Mouse (Mus musculus) liver, embryonic 12.5 days (tissue): ENCODE measurements around the gene Pck1. TPM values are rescaled to one million over a fixed set of nuclear protein-coding genes. Genes with fewer than 3 reads are reported as not detected.

Source experiments
- ATAC-seq: fragments of 200-750 bp; cut with Nextera tagmentation; 2 replicates; pipeline ENCODE4 v1.8.0; 2017; ENCODE audit warnings: moderate number of reproducible peaks, mild to moderate bottlenecking, moderate library complexity
- H3K27ac ChIP-seq: fragments of 300-500 bp; sonication (generic); 2 replicates; pipeline ENCODE4 v1.5.1; 2016; ENCODE audit warnings: mild to moderate bottlenecking
- H3K27me3 ChIP-seq: fragments of 300-500 bp; sonication (generic); replicated peaks from 2 replicates; pipeline ENCODE4 v1.6.1; 2016; ENCODE audit warnings: mild to moderate bottlenecking, moderate library complexity
- H3K36me3 ChIP-seq: fragments of 300-500 bp; sonication (generic); 2 replicates; pipeline ENCODE4 v1.6.1; 2016; ENCODE audit warnings: mild to moderate bottlenecking, moderate library complexity
- H3K4me1 ChIP-seq: fragments of 300-500 bp; sonication (generic); 2 replicates; pipeline ENCODE4 v1.6.1; 2016
- H3K4me2 ChIP-seq: fragments of 300-500 bp; sonication (generic); 2 replicates; pipeline ENCODE4 v1.6.1; 2016; ENCODE audit warnings: mild to moderate bottlenecking, moderate library complexity
- H3K4me3 ChIP-seq: fragments of 300-500 bp; sonication (generic); 2 replicates; pipeline ENCODE4 v1.5.1; 2016; ENCODE audit warnings: mild to moderate bottlenecking, moderate library complexity
- H3K9ac ChIP-seq: fragments of 300-500 bp; sonication (generic); 2 replicates; pipeline ENCODE4 v1.6.1; 2016; ENCODE audit warnings: mild to moderate bottlenecking, moderate library complexity
- H3K9me3 ChIP-seq: fragments of 300-500 bp; sonication (generic); replicated peaks from 2 replicates; pipeline ENCODE4 v1.6.1; 2016; ENCODE audit warnings: mild to moderate bottlenecking, moderate library complexity
- WGBS: fragments of 180-500 bp; shearing (Covaris S2); methylation state at CpG from one replicate; pipeline ENCODE4 v1.1.7; 2016; ENCODE audit not compliant: insufficient replicate concordance; 5-methylcytosine and 5-hydroxymethylcytosine counted together
- polyA plus RNA-seq: library from polyadenylated mRNA; unstranded; fragments of >200 nt; fragmentation: Nextera tagmentation; extraction: Ambion mirVana; gene quantifications from 2 replicates; pipeline ENCODE4 v1.2.1, GENCODE M21; 2016

Gene Pck1
- polyA plus RNA-seq, 1 experiment from 2014 or later, result 0.07 TPM

GRCm38 (mm10) chr2:173187182-173187855, 34.5 kb downstream of the Pck1 start:
- Histone ChIP-seq H3K4me1 (no peaks in the 10 kb centered on the region), H3K4me2 (no peak overlapping the region), H3K27ac (no peak overlapping the region), H3K9me3 (no peaks in the 10 kb centered on the region), H3K36me3 (no peaks in the 10 kb centered on the region), H3K9ac (no peak overlapping the region), H3K27me3 (peaks cover 44% of the 10 kb centered on the region), H3K4me3 (no peak overlapping the region)
- peak; percentile 63 for ATAC-seq
- 25% methylated on average over 8 of the region's 8 CpGs for WGBS

GRCm38 (mm10) chr2:173194796-173195195, 41.9 kb downstream of the Pck1 start:
- H3K27me3 ChIP-seq, result 0 out of 2 replicates have a peak, but pooled peaks cover 3% of the 10 kb centered on the region
- no peaks in the 10 kb centered on the region for H3K4me1 ChIP-seq
- no peak overlapping the region for H3K9ac ChIP-seq
- H3K9me3 ChIP-seq, result no peaks in the 10 kb centered on the region
- no peak for ATAC-seq
- WGBS, result 58% methylated on average over 4 of the region's 4 CpGs
- H3K4me3 ChIP-seq, result no peak overlapping the region
- H3K36me3 ChIP-seq, result no peaks in the 10 kb centered on the region
- H3K27ac ChIP-seq, result no peak overlapping the region
- no peak overlapping the region for H3K4me2 ChIP-seq

GRCm38 (mm10) chr2:173202924-173203689, 50.3 kb downstream of the Pck1 start:
- H3K9ac ChIP-seq, result no peak overlapping the region
- no peaks in the 10 kb centered on the region for H3K36me3 ChIP-seq
- H3K27me3 ChIP-seq, result 0 out of 2 replicates have a peak, but pooled peaks cover 3% of the 10 kb centered on the region
- no peaks in the 10 kb centered on the region for H3K9me3 ChIP-seq
- H3K4me3 ChIP-seq, result no peak overlapping the region
- no peak overlapping the region for H3K27ac ChIP-seq
- no peaks in the 10 kb centered on the region for H3K4me1 ChIP-seq
- WGBS, result 74% methylated on average over 19 of the region's 19 CpGs
- ATAC-seq, result no peak
- H3K4me2 ChIP-seq, result no peak overlapping the region

- Histone ChIP-seq H3K27ac (no peak overlapping the region), H3K27me3 (0 out of 2 replicates have a peak, but pooled peaks cover 3% of the 10 kb centered on the region), H3K9me3 (no peaks in the 10 kb centered on the region), H3K4me1 (no peaks in the 10 kb centered on the region), H3K4me2 (no peak overlapping the region), H3K9ac (no peak overlapping the region), H3K4me3 (no peak overlapping the region), H3K36me3 (no peaks in the 10 kb centered on the region)
- WGBS, result 65% methylated on average over 3 of the region's 3 CpGs
- no peak for ATAC-seq
These were observed 50.9 kb downstream of the Pck1 start for GRCm38 (mm10) chr2:173203726-173204125.

- H3K4me3 ChIP-seq, result no peak overlapping the region
- no peak overlapping the region for H3K27ac ChIP-seq
- no peak for ATAC-seq
- H3K4me2 ChIP-seq, result no peak overlapping the region
- H3K27me3 ChIP-seq, result 0 out of 2 replicates have a peak, but pooled peaks cover 3% of the 10 kb centered on the region
- H3K9ac ChIP-seq, result no peak overlapping the region
- H3K9me3 ChIP-seq, result no peaks in the 10 kb centered on the region
- 52% methylated on average over 4 of the region's 4 CpGs for WGBS
- H3K36me3 ChIP-seq, result no peaks in the 10 kb centered on the region
- H3K4me1 ChIP-seq, result no peaks in the 10 kb centered on the region
These were observed 51.8 kb downstream of the Pck1 start for GRCm38 (mm10) chr2:173204671-173205070.

GRCm38 (mm10) chr2:173205563-173206099, 52.8 kb downstream of the Pck1 start:
- no peak overlapping the region for H3K4me2 ChIP-seq
- no peak overlapping the region for H3K4me3 ChIP-seq
- WGBS, result 75% methylated on average over 14 of the region's 14 CpGs
- H3K27me3 ChIP-seq, result 0 out of 2 replicates have a peak, but pooled peaks cover 3% of the 10 kb centered on the region
- no peaks in the 10 kb centered on the region for H3K4me1 ChIP-seq
- no peak overlapping the region for H3K27ac ChIP-seq
- H3K36me3 ChIP-seq, result no peaks in the 10 kb centered on the region
- no peaks in the 10 kb centered on the region for H3K9me3 ChIP-seq
- no peak overlapping the region for H3K9ac ChIP-seq
- no peak for ATAC-seq

GRCm38 (mm10) chr2:173207051-173207450, 54.2 kb downstream of the Pck1 start:
- no peak for ATAC-seq
- 81% methylated on average over 3 of the region's 3 CpGs for WGBS
- Histone ChIP-seq H3K9ac (no peak overlapping the region), H3K4me3 (no peak overlapping the region), H3K9me3 (no peaks in the 10 kb centered on the region), H3K27ac (no peak overlapping the region), H3K36me3 (no peaks in the 10 kb centered on the region), H3K27me3 (peaks cover 9% of the 10 kb centered on the region; the same call in 1 of the 2 replicates), H3K4me1 (no peaks in the 10 kb centered on the region), H3K4me2 (no peak overlapping the region)

Other genes with a start within 250 kb of the Pck1 start
- 3.3 and 4.4 TPM in 2 replicates for gene Bmp7, start 212.7 kb upstream of the Pck1 start, polyA plus RNA-seq
- 0.10 TPM in 1 of 2 replicates, not detected in the other for gene Spo11, start 175.3 kb upstream of the Pck1 start, polyA plus RNA-seq
- 117 and 119 TPM in 2 replicates for gene Rae1, start 152.9 kb upstream of the Pck1 start, polyA plus RNA-seq
- gene Rbm38, start 132.6 kb upstream of the Pck1 start, polyA plus RNA-seq, result 305 and 313 TPM in 2 replicates
- gene Ctcfl, start 33.5 kb upstream of the Pck1 start, polyA plus RNA-seq, result 0.04 and 0.06 TPM in 2 replicates
- 0.21 and 0.36 TPM in 2 replicates for gene Zbp1, start 65.9 kb downstream of the Pck1 start, polyA plus RNA-seq
- 0.24 and 0.37 TPM in 2 replicates for gene Pmepa1, start 123.5 kb downstream of the Pck1 start, polyA plus RNA-seq